10 mouse cellular contexts compared by ENCODE assay signal in the genomic region with DNA sequence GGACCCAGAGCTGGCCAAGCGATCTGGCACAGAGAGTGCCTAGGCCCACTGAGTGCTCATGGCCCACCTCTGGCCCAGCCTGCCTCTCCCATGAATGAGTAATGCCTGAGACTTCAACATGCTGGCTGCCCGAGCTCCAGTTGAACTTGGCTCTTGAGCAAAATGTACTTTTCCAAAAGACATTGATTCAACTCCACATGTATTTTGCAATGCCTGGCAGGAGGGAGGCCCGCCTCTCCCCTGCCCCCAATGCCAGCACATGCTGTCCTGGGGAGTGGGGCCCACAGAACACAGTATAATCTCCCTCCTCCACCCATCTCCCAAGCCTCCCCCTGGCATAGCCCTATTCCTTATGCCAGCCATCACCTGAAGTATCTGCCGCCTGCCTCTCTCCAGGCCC. TPM values are rescaled to one million over a fixed set of nuclear protein-coding genes. Genes with fewer than 3 reads are reported as not detected.
A peak's percentile ranks its signal among the peaks of the same experiment; 100 is the strongest.
DNase-seq lines count a peak whose midpoint lies in the region; ATAC-seq and TF ChIP-seq lines count a peak whose summit lies in the region.
"Had no signal": no experiment of that assay in that cellular context is flagged by ENCODE, and none has a peak within 500 bp of the region (broad histone marks: within the 10 kb centered on the region; RNA-seq: fewer than 3 reads in every experiment).

No protein-coding gene starts in this region.

- TF ChIP-seq EP300 in heart, adult 2 months (IDR thresholded peaks at IDR 0.05; ENCODE audit: insufficient read depth, low read depth, low read length) = peak; percentile 29; the same call in 1 of the 2 replicates
- peak; percentile 75 for TF ChIP-seq EP300 in liver, postnatal 0 days (IDR thresholded peaks at IDR 0.05; ENCODE audit: low read depth)

- H3K27ac ChIP-seq in heart, adult 2 months = peak overlapping the region; percentile 57
- H3K27ac ChIP-seq in heart, embryonic 10.5 days = no peak overlapping the region; the same call in 1 of the 2 replicates
- H3K27ac ChIP-seq in liver, postnatal 0 days (ENCODE audit: low read depth) = peak overlapping the region; percentile 77
- H3K27ac ChIP-seq in kidney, adult 2 months (ENCODE audit: insufficient read depth, low read depth, low read length) = no peak overlapping the region
- H3K27ac ChIP-seq in thymus, adult 2 months (ENCODE audit: control insufficient read depth, insufficient read depth, low read length) = no peak overlapping the region
- H3K27ac ChIP-seq: limb, embryonic 13.5 days had no signal

- no peaks in the 10 kb centered on the region for H3K27me3 ChIP-seq in heart, adult 2 months (ENCODE audit: control insufficient read depth, insufficient read depth, low read length)
- H3K27me3 ChIP-seq in heart, embryonic 10.5 days (ENCODE audit: insufficient read depth, poor library complexity, severe bottlenecking) = no peaks in the 10 kb centered on the region
- H3K27me3 ChIP-seq in liver, postnatal 0 days (ENCODE audit: insufficient read depth, low read length) = no peaks in the 10 kb centered on the region
- H3K27me3 ChIP-seq in kidney, adult 2 months (replicated peaks; ENCODE audit: control insufficient read depth, insufficient read depth, low read length) = no peaks in the 10 kb centered on the region
- no peaks in the 10 kb centered on the region for H3K27me3 ChIP-seq in thymus, adult 2 months (ENCODE audit: control insufficient read depth, insufficient read depth, low read length)
- H3K27me3 ChIP-seq: limb, embryonic 13.5 days had no signal

- 77% methylated on average over 4 of the region's 4 CpGs for WGBS in heart, adult 2 months
- 93% methylated on average over 4 of the region's 4 CpGs for WGBS in heart, embryonic 10.5 days
- 58% methylated on average over 4 of the region's 4 CpGs for WGBS in liver, postnatal 0 days (ENCODE audit: insufficient replicate concordance)
- WGBS in kidney, adult 2 months = 87% methylated on average over 4 of the region's 4 CpGs
- 89% methylated on average over 4 of the region's 4 CpGs for WGBS in thymus, adult 2 months

- peaks cover 6% of the 10 kb centered on the region; the same call in 1 of the 2 replicates for H3K36me3 ChIP-seq in heart, adult 2 months (ENCODE audit: control insufficient read depth, insufficient read depth, low read length)
- H3K36me3 ChIP-seq in heart, embryonic 10.5 days = peaks cover 44% of the 10 kb centered on the region
- H3K36me3 ChIP-seq in liver, postnatal 0 days (replicated peaks; ENCODE audit: insufficient read depth, low read length) = no peaks in the 10 kb centered on the region; the same call in 1 of the 2 replicates
- H3K36me3 ChIP-seq in kidney, adult 2 months (ENCODE audit: control insufficient read depth, insufficient read depth, low read length) = no peaks in the 10 kb centered on the region
- H3K36me3 ChIP-seq in thymus, adult 2 months (ENCODE audit: control insufficient read depth, insufficient read depth, low read length) = no peaks in the 10 kb centered on the region

- TF ChIP-seq POLR2A in heart, adult 2 months (IDR thresholded peaks at IDR 0.05; ENCODE audit: insufficient read depth, low read depth, low read length) = no peak
- no peak for TF ChIP-seq POLR2A in kidney, adult 2 months (IDR thresholded peaks at IDR 0.05; ENCODE audit: low read depth, low read length)
- TF ChIP-seq POLR2A in thymus, adult 2 months (IDR thresholded peaks at IDR 0.05; ENCODE audit: control insufficient read depth, extremely low read depth, insufficient read depth, low read length, poor library complexity) = no peak

- H3K79me2 ChIP-seq in heart, adult 2 months (replicated peaks; ENCODE audit: control insufficient read depth, insufficient read depth, low read length) = no peaks in the 10 kb centered on the region

- no peak for TF ChIP-seq CTCF in heart, adult 2 months (IDR thresholded peaks at IDR 0.05)
- TF ChIP-seq CTCF in liver, postnatal 0 days (IDR thresholded peaks at IDR 0.05; ENCODE audit: low read depth) = no peak
- no peak for TF ChIP-seq CTCF in kidney, adult 2 months (conservative IDR thresholded peaks at IDR 0.05; ENCODE audit: insufficient read depth, insufficient read length, low read depth, low read length)
- TF ChIP-seq CTCF in thymus, adult 2 months (IDR thresholded peaks at IDR 0.05; ENCODE audit: borderline replicate concordance, control insufficient read depth, extremely low read depth, insufficient read depth, low read length, poor library complexity) = no peak

- peak; percentile 69 to 75 for DNase-seq in heart, adult 2 months
- DNase-seq in heart, embryonic 10.5 days (ENCODE audit: low spot score) = no peak
- DNase-seq in 3T3-L1 (ENCODE audit: low read depth, low spot score) = peak; percentile 83
- peak; percentile 49 for DNase-seq in fat pad, adult 2 months (ENCODE audit: extremely low read depth, low read depth, low spot score)
- DNase-seq in liver, postnatal 0 days = peak; percentile 65
- DNase-seq in kidney, adult 2 months = no peak
- no peak for DNase-seq in thymus, adult 2 months

- intact Hi-C loops in heart, adult 2 months (cut with DNase I) = no loop called here

- peaks cover 28% of the 10 kb centered on the region for H3K4me1 ChIP-seq in heart, adult 2 months (ENCODE audit: control insufficient read depth, insufficient read depth, low read length)
- peaks cover 60% of the 10 kb centered on the region for H3K4me1 ChIP-seq in heart, embryonic 10.5 days
- peaks cover 49% of the 10 kb centered on the region for H3K4me1 ChIP-seq in liver, postnatal 0 days (ENCODE audit: insufficient read depth)
- peaks cover 24% of the 10 kb centered on the region for H3K4me1 ChIP-seq in kidney, adult 2 months (ENCODE audit: control insufficient read depth, insufficient read depth, low read length)
- peaks cover 47% of the 10 kb centered on the region for H3K4me1 ChIP-seq in thymus, adult 2 months (replicated peaks; ENCODE audit: control insufficient read depth, insufficient read depth, low read length)

- no peak overlapping the region for H3K4me2 ChIP-seq in liver, postnatal 0 days (ENCODE audit: low read depth, low read length)
- H3K4me2 ChIP-seq: limb, embryonic 13.5 days had no signal

- H3K9ac ChIP-seq in heart, adult 2 months (ENCODE audit: low read depth, low read length) = no peak overlapping the region
- H3K9ac ChIP-seq in liver, postnatal 0 days (replicated peaks) = no peak overlapping the region
- H3K9ac ChIP-seq: limb, embryonic 13.5 days had no signal

- H3K4me3 ChIP-seq in heart, adult 2 months = no peak overlapping the region
- H3K4me3 ChIP-seq in heart, embryonic 10.5 days = no peak overlapping the region
- no peak overlapping the region for H3K4me3 ChIP-seq in liver, postnatal 0 days (ENCODE audit: low read depth, low read length)
- no peak overlapping the region for H3K4me3 ChIP-seq in kidney, adult 2 months (ENCODE audit: insufficient read depth, low read depth, low read length)
- H3K4me3 ChIP-seq in thymus, adult 2 months (ENCODE audit: control insufficient read depth, insufficient read depth, low read length) = no peak overlapping the region
- H3K4me3 ChIP-seq: limb, embryonic 13.5 days had no signal

- H3K9me3 ChIP-seq in heart, embryonic 10.5 days = no peaks in the 10 kb centered on the region
- H3K9me3 ChIP-seq in liver, postnatal 0 days (ENCODE audit: low read length) = no peaks in the 10 kb centered on the region
- H3K9me3 ChIP-seq: limb, embryonic 13.5 days had no signal

- ATAC-seq in liver, postnatal 0 days = peak; percentile 81
- ATAC-seq in megakaryocyte, adult 5-6 weeks (ENCODE audit: poor library complexity, severe bottlenecking) = no peak
- ATAC-seq: CD4-positive, CD25-positive, alpha-beta regulatory T cell, adult 4 months had no signal

RNA-seq across cellular contexts. Expression of gene Dusp1, which starts 30.6 kb away (rescaled TPM):
- total RNA-seq in heart, adult 2 months (2021) = 10 to 100 TPM; 61.4 to 71.3 TPM
- polyA plus RNA-seq in heart, adult 2 months (2012; rRNA removed) = 122 and 171 TPM in 2 replicates
- 28.8 and 31.5 TPM in 2 replicates for polyA plus RNA-seq in heart, embryonic 10.5 days (2016; fragmentation: Nextera tagmentation; extraction: Ambion mirVana)
- polyA plus RNA-seq in liver, postnatal 0 days (2015; fragmentation: Nextera tagmentation; extraction: Ambion mirVana) = 13.4 and 14.2 TPM in 2 replicates
- 52.4 and 66.1 TPM in 2 replicates for polyA plus RNA-seq in kidney, adult 2 months (2012; rRNA removed)
- polyA plus RNA-seq in thymus, adult 2 months (2012; rRNA removed) = 53.8 and 59.3 TPM in 2 replicates
- total RNA-seq in megakaryocyte, adult 5-6 weeks (2015) = 265 and 280 TPM in 2 replicates
- 58.9 and 72.1 TPM in 2 replicates for total RNA-seq in megakaryocyte, adult 5-6 weeks (2017)

RNA-seq across cellular contexts. Expression of gene Ergic1, which starts 31.2 kb away (rescaled TPM):
- total RNA-seq in heart, adult 2 months (2021) = 10 to 100 TPM; 53.6 to 59.4 TPM
- 64.4 and 84.3 TPM in 2 replicates for polyA plus RNA-seq in heart, adult 2 months (2012; rRNA removed)
- polyA plus RNA-seq in heart, embryonic 10.5 days (2016; fragmentation: Nextera tagmentation; extraction: Ambion mirVana) = 130 and 150 TPM in 2 replicates
- 34.4 and 35.0 TPM in 2 replicates for polyA plus RNA-seq in liver, postnatal 0 days (2015; fragmentation: Nextera tagmentation; extraction: Ambion mirVana)
- 131 and 141 TPM in 2 replicates for polyA plus RNA-seq in kidney, adult 2 months (2012; rRNA removed)
- 80.2 and 86.3 TPM in 2 replicates for polyA plus RNA-seq in thymus, adult 2 months (2012; rRNA removed)
- total RNA-seq in megakaryocyte, adult 5-6 weeks (2015) = 18.9 and 22.1 TPM in 2 replicates
- 9.6 and 16.3 TPM in 2 replicates for total RNA-seq in megakaryocyte, adult 5-6 weeks (2017)

Comparison
In these comparisons a context has a peak if more than half of its experiments do, and no peak if none do; other contexts are left out.
1. DNase-seq: peak in heart, adult 2 months (2 of 2), 3T3-L1 (single experiment), fat pad, adult 2 months (single experiment) and liver, postnatal 0 days (single experiment); none in heart, embryonic 10.5 days (single experiment), kidney, adult 2 months (single experiment) and thymus, adult 2 months (single experiment).
2. H3K27ac ChIP-seq: peak in heart, adult 2 months (single experiment) and liver, postnatal 0 days (single experiment); none in heart, embryonic 10.5 days (single experiment), kidney, adult 2 months (single experiment) and thymus, adult 2 months (single experiment).